Mouse (Mus musculus) heart, postnatal 14 days (tissue): ENCODE results near the gene Wdr46. TPM values are rescaled to one million over a fixed set of nuclear protein-coding genes. Genes with fewer than 3 reads are reported as not detected.

ENCODE experiments used
- DNase-seq, 2 experiments: peaks; one replicate each; pipeline ENCODE4 v3.0.0; 2021 to 2022
- intact Hi-C: fragments of 180-260 bp; cut with DNase I; formaldehyde crosslinking; loops from one replicate; pipeline ENCODE4 v1.15.1; 2025
- total RNA-seq, 2 experiments: library from RNA; stranded (reverse); gene quantifications; 2 replicates each; pipeline ENCODE4 v1.2.3; 2021

Wdr46 gene
- total RNA-seq, 2 experiments from 2014 or later = 10.4 to 11.5 TPM

DNA sequence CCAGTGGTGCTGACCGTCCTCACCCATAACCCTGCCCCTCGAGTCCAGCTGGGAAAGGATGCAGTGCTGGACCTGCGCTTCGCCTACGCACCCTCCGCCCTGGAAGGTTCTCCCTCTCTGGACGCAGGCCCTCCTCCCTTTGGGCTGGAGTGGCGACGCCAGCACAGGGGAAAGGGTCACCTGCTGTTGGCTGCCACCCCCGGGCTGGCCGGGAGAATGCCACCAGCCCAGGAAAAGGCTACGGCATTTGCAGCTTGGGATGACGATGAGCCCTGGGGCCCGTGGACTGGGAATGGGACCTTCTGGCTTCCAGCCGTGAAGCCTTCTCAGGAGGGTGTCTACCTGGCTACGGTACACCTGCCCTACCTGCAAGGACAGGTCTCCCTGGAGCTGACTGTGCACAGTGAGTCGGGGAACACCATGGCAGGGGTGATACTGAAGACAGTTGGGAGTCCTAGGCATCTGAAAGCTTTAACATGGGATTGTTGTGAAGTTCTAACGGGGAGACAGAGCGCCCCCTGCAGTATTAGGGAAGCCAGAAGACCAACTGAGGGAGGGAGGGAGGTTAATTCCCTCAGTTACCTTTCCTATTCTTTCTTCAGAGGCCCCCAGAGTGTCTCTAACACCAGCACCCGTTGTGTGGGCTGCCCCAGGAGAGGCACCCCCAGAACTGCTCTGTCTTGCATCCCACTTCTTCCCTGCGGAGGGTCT lies 14.9 kb upstream of the Wdr46 start:
- intact Hi-C loops = loop anchor here (2.0 kb wide), 1 partner anchor 31 kb away; no protein-coding TSS in a partner anchor
- DNase-seq = no peak

GRCm38 (mm10) chr17:33926207-33926932 lies 14.1 kb upstream of the Wdr46 start:
- no peak for DNase-seq
- intact Hi-C loops = no loop called here

DNA sequence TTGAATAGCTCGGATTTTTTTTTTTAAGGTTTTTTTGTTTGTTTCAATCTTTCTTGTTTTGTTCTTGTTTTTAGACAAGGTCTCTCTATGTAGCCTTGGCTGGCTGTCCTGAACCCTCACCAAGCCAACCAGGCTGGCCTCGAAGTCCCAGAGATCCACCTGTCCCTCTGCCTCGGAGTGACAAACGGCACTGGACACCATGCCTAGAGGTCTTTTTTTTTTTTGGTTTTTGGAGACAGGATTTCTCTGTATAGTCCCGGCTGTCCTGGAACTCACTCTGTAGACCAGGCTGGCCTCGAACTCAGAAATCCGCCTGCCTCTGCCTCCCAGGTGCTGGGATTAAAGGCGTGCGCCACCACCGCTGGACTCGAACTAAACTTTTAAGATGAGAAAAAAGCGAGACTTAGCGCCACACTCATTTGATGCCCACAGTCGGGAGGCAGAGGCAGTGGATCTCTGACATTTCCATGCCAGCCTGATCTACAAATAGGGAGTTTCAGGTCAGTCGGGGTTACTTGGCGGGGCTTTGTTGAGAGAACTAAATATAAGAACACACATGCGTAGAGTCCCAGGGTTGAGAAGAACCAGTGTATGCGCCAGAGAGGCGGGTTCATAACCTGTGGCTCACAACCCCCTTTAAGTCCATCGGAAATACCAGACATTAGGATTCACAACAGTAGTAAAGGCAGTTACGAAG lies 12.1 kb upstream of the Wdr46 start:
- DNase-seq = no peak
- intact Hi-C loops = no loop called here

GRCm38 (mm10) chr17:33929371-33930279 lies 10.8 kb upstream of the Wdr46 start, which contains the start of gene Rgl2:
Gene Rgl2 (plus strand): TSS chr17:33929543.
- intact Hi-C loops = no loop called here
- peak; percentile 94 to 96 for DNase-seq

DNA sequence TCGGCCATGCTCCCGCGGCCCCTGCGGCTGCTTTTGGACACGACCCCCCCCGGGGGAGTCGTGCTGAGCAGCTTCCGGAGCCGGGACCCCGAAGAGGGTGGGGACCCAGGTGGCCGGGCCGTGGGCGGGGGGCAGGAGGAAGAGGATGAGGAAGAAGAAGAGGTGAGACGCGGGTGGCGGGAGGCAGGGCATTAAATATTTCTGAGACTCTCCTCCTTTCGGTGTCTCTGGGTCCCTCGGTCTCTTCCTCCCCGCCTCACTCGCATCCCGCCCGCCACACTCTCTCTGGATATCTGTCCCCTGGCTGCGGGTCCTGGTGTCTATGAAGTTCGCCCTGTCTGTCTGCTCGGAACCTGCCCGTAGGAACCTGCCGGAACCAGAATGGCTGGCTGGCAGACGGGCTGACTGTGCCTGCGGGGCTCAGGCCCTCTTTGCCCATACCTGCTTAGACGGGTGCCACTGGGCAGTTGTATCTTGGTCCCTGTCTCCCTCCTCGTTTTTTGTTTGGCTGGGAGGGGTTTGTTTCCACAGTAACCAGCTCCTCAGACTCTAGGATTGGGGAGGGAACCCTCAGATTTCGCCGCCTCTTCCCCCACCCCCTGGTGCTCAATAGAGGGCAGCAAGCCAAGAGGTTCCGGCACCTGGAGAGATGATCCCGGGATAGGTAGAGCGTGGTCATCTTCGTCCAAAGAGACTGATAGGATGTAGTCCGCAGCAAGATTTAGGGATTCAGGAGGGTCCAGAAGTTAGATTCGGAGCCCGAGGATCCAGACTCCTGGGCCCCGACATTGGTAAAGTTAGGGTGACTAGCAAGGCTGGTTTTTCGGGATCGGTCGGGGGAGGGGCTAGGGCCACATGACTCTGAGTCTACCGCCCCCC lies 9.9 kb upstream of the Wdr46 start:
- DNase-seq = peak; percentile 51 to 55
- intact Hi-C loops = no loop called here

- intact Hi-C loops = no loop called here
- DNase-seq = no peak
These were observed 9.1 kb upstream of the Wdr46 start for GRCm38 (mm10) chr17:33931159-33931866.

DNA sequence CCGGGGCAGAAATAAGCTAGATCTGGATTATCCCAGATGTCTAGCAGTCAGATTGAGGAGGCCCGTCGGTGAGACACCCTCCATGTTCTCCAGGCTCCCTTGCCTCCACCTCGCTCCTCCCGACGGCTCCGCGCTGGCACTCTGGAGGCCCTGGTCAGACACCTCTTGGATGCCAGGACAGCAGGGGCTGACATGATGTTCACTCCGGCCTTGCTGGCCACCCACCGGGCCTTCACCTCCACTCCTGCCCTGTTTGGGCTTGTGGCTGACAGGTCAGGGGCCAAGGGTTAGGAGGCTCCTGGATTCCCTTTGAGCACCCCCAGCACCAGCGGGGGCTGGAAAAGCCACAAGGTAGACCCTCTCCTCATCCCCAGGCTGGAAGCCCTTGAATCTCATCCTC lies 8.5 kb upstream of the Wdr46 start:
- intact Hi-C loops = no loop called here
- no peak for DNase-seq

DNA sequence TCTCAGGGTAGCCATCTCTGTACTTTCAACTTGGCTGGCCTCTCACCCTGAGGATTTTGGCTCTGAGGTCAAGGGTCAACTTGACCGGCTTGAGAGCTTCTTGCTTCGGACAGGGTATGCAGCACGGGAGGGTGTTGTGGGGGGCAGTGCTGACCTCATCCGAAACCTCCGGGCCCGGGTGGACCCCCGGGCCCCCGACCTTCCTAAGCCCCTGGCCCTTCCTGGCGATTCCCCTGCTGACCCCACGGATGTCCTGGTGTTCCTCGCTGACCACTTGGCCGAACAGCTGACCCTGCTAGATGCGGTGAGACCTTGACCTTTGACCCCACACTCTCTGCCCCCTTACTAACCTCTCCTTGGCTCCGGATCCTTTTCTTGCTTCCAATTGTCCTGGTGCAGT lies 8.0 kb upstream of the Wdr46 start:
- intact Hi-C loops = no loop called here
- no peak for DNase-seq

GRCm38 (mm10) chr17:33932970-33933369 lies 7.5 kb upstream of the Wdr46 start:
- intact Hi-C loops = no loop called here
- DNase-seq = no peak

DNA sequence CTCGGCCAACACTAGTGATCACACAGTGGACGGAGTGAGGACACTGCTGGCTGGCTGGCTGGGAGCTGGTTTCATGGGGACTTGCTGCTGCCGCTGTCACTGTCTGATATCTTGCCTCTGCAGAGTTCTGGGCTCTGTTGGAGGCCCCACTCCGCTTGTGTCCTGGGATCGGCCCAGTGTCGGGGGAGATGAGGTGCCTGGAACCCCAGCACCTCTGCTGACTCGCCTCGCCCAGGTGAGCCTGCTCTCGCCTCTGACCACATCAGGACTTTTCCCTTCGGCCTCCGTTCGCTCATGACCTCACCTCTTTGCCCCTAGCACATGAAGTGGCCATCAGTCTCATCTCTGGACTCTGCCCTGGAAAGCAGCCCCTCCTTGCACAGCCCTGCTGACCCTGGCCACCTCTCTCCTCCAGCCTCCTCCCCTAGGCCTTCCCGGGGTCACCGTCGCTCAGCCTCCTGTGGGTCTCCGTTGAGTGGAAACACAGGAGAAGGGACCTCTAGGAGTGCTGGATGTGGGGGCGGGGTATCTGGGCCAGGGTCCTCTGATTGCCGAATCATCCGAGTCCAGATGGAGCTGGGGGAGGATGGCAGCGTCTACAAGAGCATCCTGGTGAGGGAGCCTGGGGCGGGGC lies 4.9 kb upstream of the Wdr46 start:
- intact Hi-C loops = no loop called here
- no peak for DNase-seq

DNA sequence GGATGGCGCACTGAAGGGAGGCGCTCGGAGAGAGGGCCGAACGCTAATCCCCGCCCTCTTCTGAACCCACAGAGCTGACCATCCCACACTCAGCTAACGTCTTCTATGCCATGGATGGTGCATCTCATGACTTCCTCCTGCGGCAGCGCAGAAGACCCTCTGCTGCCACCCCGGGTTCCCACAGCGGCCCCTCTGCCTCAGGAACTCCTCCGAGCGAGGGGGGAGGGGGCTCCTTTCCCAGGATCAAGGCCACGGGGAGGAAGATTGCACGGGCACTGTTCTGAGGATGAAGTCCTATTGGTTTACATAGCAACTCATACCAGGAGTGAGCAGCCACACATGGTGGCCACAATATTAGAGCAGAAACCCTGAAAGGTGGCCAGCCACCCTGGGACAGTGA lies 3.5 kb upstream of the Wdr46 start:
- intact Hi-C loops = no loop called here

DNA sequence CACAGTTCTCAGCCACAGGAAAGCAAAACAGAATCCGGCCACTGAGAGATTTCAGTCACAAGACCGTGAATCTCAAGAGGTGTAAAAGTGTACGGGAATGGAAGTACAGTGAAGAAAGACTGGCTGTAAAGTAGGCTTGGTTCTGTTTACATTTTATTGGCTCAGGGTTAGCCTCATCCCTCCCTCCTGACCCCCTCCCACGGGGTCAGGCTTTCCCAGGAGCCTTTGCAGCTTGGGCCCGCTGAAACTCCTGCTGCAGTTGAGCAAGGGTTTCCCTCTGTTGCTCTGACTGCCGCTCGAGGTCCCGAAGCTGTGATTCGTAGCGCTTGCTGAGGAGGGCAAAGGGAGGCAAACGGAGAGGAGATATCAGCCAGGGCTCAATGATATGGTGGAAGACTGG lies 1.7 kb upstream of the Wdr46 start:
- intact Hi-C loops = no loop called here
- no peak for DNase-seq

More for the DNA sequence above, 3.5 kb upstream of the Wdr46 start:
- DNase-seq = no peak

DNA sequence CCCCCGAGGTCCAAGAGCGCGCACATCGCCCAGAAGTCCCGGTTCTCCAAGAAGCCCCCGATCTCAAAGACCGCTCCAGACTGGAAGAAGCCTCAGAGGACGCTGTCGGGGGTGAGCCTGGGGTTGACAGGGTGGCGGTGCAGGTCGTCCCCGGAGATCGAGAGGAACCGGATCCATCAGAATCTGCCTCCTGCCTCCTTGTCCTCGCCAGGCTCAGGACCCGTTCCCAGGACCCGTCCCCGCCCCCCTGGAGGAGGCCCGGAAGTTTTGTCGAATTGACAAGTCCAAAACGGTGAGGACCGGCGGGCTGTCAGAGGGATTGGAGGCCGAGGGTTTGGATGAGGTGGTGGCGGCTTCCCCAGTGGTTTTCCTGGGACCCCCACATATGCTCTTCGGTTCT lies 521 bp downstream of the Wdr46 start:
- no peak for DNase-seq
- intact Hi-C loops = no loop called here

- no peak for DNase-seq
- intact Hi-C loops = no loop called here
These were observed 921 bp downstream of the Wdr46 start for GRCm38 (mm10) chr17:33941381-33941780.

DNA sequence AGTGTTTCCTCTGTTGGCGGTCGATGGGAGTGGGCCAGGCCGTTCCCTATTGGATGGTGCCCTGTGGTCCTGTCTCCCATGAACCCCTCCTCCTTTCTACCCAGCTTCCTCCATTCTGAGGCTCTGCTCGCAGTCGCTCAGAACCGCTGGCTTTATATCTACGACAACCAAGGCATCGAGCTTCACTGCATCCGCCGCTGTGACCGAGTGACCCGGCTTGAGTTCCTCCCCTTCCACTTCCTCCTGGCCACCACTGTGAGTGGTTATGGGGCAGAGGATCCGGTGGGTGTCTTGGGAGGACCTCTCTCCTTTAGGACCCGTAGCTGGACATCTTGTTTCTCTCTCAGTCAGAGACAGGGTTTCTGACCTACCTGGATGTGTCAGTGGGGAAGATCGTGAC lies 3.0 kb downstream of the Wdr46 start:
- intact Hi-C loops = no loop called here
- no peak for DNase-seq

DNA sequence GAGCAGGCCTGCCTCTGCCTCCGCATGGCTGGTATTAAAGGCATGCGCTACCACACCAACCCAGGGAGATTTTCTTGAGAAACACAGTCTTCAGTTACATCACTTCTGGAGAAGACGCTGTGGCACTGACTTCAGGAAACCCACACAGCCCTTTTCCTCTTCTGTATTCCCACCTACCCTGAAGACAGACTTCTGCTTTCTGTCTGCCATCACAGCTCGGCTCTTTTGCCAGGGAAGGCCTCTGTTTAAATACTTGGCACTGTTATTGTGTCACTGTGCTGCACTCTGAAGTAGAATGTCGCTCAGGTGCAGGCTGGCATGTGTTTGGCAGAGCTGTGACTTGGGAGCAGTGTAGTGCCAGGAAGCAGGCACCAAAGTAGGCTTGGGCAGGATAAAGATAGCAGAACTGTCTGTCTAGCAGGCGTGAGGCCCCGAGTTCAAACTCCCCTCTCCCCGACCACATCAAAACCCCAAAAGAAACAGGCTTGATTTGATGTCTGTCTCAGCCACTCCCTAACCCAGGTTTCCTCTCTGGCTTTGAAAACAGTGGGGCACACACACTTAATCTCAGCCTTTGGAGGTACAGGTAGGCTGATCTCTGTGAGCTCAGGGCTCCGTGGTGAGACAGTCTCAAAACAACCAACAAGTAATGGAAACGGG lies 7.1 kb downstream of the Wdr46 start:
- intact Hi-C loops = no loop called here
- no peak for DNase-seq

DNA sequence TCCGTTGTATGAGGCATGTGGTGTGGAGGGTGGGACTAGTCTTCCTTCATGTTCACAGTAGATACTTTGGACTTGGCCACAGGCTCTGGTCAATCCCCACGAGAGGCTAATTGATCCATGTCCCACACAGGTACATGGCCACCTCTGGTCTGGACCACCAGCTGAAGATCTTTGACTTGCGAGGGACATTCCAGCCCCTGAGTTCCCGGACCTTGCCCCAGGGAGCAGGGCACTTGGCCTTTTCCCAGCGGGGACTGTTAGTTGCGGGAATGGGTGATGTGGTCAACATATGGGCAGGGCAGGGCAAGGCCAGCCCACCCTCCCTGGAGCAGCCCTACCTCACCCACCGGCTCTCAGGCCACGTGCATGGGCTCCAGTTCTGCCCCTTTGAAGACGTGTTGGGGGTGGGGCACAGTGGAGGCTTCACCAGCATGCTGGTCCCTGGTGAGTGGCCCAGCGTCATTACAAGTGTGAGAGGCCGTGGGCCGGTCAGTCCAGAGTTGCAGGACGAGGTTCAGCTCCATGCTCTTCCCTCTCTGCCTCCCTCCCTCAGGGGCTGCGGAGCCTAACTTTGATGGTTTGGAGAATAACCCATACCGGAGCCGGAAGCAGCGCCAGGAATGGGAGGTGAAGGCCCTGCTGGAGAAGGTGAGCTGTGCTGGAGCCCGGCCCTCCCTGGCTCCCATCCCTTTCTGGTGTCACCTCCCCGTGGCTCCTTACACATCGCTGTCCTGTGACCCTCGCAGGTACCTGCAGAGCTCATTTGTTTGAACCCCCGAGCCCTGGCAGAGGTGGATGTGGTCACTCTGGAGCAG lies 7.8 kb downstream of the Wdr46 start:
- intact Hi-C loops = no loop called here

More for the DNA sequence above, 7.8 kb downstream of the Wdr46 start:
- no peak for DNase-seq
